Comparison of ENCODE assay signal across 20 mouse cellular contexts in genomic region chr5:146955651-146956050, GRCm38 (mm10).
"Had no signal": no experiment of that assay in that cellular context is flagged by ENCODE, and none has a peak within 500 bp of the region (broad histone marks: within the 10 kb centered on the region; RNA-seq: fewer than 3 reads in every experiment).

No protein-coding gene starts in this region.

- H3K4me2 ChIP-seq: liver, embryonic 12.5 days; lung, embryonic 14.5 days; midbrain, embryonic 13.5 days; neural tube, embryonic 13.5 days; neural tube, embryonic 15.5 days had no signal

- H3K4me3 ChIP-seq: liver, embryonic 12.5 days; midbrain, embryonic 10.5 days; midbrain, embryonic 13.5 days; myocyte; neural tube, embryonic 13.5 days; neural tube, embryonic 15.5 days had no signal

- H3K9ac ChIP-seq: liver, embryonic 12.5 days; liver, embryonic 14.5 days; lung, embryonic 14.5 days; midbrain, embryonic 13.5 days; neural tube, embryonic 13.5 days; neural tube, embryonic 15.5 days had no signal

- H3K4me1 ChIP-seq: midbrain, embryonic 10.5 days; midbrain, embryonic 13.5 days; neural tube, embryonic 13.5 days; neural tube, embryonic 15.5 days had no signal

- H3K27ac ChIP-seq: liver, embryonic 12.5 days; liver, embryonic 14.5 days; midbrain, embryonic 10.5 days; midbrain, embryonic 13.5 days; neural tube, embryonic 13.5 days; neural tube, embryonic 15.5 days had no signal

- H3K9me3 ChIP-seq: liver, embryonic 12.5 days; midbrain, embryonic 10.5 days; midbrain, embryonic 13.5 days; neural tube, embryonic 13.5 days; neural tube, embryonic 15.5 days had no signal

- DNase-seq: lung, adult 18-20 months; lung, embryonic 14.5 days; lung, postnatal 10 days; lung, postnatal 4 days; retina, postnatal 1 day; right cerebral cortex, adult 18-20 months; right cerebral cortex, postnatal 25 days; right cerebral cortex, postnatal 4 days; spleen, adult 18-20 months; thymus, adult 18-20 months; thymus, postnatal 14 days; thymus, postnatal 36 days had no signal

- ATAC-seq: liver, embryonic 12.5 days; midbrain, embryonic 13.5 days; midbrain, embryonic 16.5 days had no signal

- H3K27me3 ChIP-seq: liver, embryonic 12.5 days; midbrain, embryonic 13.5 days; neural tube, embryonic 13.5 days; neural tube, embryonic 15.5 days had no signal
